Mouse (Mus musculus) gastrocnemius, postnatal 4 days (tissue): Measurements from ENCODE around the gene Scrt2. TPM values are rescaled to one million over a fixed set of nuclear protein-coding genes. Genes with fewer than 3 reads are reported as not detected.

Source experiments
- DNase-seq, 2 experiments: peaks; one replicate each; pipeline ENCODE4 v3.0.0; 2021 to 2022; ENCODE audit warnings: low spot score in 2 of 2, mixed read lengths in 2 of 2
- total RNA-seq, 2 experiments: library from RNA; stranded (reverse); gene quantifications; 2 replicates each; pipeline ENCODE4 v1.2.3; 2021

The Scrt2 gene
- total RNA-seq, 2 experiments from 2014 or later, result not detected

DNA sequence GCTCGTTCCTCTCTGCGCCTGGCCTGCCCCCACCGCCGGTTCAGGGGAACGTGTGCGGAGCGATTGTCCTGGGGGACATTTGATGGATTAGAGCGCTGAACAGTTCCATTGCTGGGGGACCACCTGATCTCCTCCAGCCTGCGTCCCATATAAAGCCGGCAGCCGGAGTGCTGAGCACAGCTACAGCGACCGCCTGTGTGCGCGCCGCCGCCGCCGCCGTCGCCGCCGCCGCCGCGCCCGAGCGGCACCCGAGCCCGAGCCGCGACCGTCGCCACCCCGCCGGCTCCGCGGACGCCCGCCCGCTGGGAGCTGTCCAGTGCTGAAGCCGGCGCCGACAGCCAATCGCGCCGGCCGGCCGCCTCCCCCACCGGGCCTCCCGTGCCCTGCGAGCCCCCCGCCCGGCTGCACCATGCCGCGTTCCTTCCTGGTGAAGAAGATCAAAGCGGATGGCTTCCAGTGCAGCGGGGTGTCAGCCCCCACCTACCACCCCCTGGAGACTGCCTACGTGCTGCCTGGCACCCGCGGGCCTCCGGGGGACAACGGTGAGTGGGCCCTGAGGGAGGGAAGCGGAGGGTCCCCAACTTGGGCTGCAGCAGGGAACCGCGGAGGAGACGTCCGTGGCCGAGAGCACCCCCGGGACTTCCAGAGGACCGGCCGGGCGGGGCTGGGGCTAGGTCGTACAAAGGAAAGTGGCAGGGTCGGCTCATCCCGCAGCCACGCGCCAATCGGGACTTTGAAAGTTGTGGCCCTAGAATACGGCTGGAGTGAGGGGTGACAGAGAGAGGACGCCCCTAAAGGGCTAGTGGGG is 516 bp downstream of the Scrt2 start:
- peak; percentile 74 to 87 for DNase-seq

DNA sequence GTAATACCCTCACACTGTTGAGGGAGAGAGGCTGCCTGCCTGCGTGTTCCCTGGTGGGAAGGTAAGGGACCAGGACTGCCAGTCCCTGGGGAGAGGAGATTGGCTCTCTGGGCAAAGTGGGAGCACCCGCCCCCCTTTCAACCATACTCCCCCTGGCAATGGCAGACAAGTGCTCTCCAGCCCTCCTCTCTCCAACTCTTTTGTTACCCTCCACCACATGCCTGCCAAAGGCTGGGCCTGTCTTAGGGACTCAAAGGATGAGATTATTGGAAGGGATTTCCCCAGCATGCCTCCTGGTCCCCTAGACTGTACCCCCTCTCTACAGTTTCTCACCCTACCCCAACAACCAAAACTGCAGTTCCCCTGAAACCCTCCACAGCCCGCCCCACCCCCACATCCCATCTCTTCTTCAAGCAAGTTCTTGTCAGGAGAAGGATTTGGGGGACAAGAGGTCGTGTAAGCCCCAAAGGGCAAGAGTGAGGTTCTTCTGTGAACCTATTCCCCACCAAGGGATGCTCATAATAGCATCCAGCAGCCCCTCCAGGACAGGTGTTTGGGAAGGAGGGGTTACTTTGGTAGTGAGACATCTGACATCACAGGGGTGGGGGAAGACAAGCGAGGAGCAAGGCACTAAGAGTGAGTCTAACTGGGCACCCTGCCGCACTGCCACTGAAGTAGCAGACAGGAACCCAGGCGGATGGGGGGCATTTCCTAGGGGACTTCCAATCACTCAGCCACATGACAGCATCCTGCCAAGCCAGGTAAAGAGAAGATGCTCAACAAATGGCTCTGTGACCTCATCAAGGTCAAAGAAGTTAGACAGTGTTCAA is 1.3 kb downstream of the Scrt2 start:
- DNase-seq, result no peak

DNA sequence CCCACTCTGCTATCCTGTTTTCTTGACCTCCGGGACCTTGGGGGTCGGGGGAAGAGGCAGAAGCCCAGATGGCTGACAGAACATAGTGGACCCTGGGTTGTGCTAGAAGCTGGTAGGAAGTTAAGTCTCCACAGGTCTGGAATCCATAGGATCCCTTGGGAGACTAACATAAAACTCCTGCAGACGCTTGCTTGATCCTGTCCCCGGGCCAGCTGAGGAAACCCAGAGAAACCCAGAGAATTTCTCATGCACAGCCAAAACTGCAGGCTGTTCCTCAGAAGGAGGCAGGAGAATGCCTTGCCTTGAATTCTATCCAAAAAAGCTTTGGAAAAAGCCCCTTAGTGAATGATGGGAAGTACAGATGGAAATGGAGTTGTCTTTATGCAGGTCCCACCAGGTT is 2.1 kb downstream of the Scrt2 start:
- DNase-seq, result no peak

DNA sequence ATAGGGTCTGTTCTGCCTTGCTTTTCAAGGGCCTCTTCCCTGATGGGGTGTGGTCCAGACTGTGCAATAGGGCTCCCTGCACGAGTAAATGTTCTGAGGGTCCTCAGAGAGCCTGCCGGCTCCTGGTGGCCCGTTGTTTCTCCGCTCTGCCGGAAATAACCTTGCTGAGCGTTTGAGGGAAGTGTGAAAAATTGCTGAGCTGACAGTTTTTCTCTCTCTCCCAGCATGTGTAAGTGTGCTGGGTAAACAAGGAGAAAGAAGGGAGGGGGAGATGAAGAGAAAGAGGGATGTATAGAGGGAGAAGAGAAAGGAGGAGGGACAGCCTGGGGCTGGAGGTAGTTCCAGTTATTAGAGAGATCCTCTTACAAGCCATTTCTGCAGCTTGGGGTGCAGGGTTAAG is 3.0 kb downstream of the Scrt2 start:
- no peak for DNase-seq

DNA sequence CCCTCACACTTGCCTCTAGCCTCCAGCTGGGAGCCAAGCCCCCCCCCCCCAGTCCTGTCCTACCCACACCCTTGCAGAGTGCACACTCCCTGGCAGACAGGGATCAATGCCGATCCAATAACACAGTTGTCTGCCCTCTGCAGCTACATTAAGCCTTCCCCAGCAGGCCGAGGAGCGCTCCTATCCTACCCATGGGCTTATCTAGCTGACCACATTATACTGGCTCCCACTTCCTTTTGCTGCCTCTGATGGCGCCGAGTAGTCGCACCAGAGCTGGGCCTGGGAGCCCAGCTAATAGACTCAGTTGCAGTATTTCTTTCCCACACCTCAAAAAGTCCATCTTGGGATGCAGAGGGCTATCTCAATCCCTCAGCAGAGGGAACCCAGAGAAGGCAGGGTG is 4.1 kb downstream of the Scrt2 start:
- no peak for DNase-seq

DNA sequence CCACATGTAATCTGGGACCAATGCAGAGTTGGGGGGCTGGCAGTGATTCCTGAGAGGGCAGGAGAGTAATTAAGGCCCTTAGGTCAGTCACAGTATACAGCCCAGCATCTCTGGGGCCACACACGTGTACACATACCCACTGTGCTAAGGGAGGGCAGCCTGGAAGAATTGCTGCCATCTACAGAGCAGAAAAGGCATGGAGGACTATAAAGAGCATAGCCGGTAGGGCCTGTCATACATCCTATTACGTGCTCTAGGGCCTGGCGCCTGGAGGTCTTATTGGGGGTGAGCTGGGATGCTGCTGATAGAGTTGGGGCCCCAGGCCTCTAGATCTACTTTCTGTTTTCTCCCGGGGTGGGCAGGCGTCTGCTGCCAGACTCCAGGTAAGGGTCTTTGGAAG is 5.1 kb downstream of the Scrt2 start:
- DNase-seq, result no peak

DNA sequence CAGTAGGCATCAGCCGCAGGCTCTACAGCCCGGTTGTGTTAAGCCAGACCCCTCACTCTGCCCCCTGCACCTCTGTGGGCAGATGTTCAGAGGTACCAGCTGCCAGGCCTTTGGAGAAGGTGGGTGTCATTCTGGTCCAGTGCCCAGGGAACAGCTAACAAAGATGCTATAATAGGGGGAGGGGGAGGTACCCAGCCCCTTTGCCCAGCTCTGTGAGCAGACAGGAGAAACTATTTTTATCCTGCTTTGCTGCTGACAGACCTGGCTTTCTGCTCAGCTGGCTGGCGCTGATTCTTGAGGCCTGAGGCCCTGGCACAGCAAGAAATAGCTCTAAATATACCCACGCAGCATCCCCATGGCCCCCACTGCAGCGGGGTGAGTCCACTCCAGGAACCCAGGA is 5.8 kb downstream of the Scrt2 start:
- DNase-seq, result no peak

DNA sequence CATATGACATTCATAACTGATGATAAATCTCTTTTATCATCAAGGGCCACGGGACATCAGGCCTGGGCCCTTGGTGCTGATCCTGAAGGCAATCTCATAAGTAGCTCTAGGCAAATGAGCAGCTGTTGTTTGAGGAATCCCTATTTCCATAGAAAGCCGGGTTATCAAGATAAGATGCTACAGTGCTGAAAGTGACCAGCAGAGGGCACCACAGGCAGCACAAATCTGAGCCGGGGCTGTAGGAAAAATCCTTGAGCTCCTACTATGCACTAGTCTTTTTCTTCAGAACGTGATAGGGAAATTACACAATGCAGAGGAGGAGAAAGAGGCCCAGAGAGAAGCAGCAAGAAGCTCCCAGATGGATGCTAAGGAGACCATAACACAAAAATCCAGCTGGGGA is 7.7 kb downstream of the Scrt2 start:
- DNase-seq, result peak in 1 of 2 experiments; percentile 49

DNA sequence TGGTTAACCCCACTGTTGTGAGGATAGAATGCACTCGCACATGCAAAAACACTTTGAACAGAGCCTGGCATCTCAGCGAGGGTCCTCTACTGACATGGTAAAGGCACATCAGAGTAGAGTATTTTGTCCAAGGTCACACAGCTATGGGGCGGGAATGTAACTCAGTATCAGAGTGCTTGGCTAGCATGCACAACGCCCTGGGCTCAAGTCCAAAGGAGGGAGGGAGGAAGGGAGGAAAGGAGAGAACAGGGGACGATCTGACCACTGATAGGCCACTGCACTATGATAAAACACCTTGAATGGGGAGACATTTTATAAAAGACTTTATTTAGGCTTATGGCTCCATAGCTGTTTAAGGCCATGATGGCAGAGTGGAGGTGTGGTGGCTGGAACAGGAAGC is 8.3 kb downstream of the Scrt2 start:
- DNase-seq, result no peak

DNA sequence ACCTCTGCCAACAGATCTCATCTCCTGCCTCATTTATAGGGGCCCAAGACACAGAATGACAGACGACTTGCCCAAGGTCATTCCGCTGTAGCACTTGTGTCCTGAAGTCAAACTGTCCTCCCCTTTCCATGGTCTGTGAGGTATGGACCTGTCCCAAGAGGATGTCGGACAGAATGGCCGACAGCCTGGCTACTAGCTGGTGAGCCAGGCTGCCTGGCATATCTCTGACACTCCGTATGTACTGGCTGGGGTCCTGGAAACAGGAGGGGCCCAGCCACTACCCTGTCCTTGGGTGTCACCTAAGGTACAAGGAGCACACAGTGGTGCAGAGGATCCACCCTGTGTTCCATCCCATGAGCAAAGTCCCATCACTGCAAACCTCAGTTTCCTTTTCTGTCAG is 9.2 kb downstream of the Scrt2 start:
- DNase-seq, result no peak

DNA sequence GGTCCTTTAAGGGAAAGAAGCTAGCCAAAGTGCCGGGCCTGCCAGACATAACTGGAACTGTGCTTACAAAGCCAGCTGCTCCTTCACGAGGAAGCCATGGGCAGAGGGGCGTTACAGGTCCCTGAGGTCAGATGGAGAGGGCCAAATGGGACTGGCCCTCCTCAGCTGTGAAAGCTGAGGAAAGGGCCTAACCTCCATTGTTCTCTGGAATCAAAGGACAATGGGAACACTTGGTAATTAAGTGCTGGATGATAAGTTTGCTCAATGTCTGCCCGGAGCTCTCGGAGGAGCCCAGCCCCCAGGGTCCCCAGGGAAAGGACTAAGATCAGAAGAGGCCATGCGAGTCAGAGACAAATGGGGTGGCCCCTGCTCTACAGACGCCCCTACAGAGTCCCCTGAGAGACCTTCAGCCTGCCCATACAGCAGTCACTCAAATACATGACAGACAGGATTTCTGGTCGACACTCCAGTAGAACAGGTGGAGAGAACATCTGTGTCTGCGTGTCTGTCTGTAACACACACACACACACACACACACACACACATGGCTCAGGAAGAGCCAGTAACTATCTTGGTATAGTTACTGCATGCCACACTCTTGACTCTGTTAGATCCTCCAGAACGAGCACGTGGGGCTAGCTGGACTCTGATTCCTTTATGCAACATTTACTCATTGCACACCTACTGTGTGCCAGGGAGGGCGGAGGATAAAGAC is 10.2 kb downstream of the Scrt2 start:
- DNase-seq, result no peak

DNA sequence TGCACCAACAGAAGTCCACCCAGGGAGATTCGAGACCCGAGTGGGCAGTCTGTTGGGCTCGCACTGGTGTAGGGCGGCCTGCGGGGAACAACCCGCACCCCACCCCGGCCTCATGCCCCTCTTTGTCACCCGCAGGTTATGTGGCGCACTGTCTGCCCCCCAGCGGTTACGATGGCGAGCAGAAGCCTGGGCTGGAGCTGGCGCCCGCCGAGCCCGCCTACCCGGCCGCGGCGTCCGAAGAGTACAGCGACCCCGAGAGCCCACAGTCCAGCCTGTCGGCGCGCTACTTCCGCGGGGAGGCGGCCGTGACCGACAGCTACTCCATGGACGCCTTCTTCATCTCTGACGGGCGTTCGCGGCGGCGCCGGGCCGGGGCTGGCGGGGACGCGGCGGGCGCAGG is 11.6 kb downstream of the Scrt2 start:
- no peak for DNase-seq

DNA sequence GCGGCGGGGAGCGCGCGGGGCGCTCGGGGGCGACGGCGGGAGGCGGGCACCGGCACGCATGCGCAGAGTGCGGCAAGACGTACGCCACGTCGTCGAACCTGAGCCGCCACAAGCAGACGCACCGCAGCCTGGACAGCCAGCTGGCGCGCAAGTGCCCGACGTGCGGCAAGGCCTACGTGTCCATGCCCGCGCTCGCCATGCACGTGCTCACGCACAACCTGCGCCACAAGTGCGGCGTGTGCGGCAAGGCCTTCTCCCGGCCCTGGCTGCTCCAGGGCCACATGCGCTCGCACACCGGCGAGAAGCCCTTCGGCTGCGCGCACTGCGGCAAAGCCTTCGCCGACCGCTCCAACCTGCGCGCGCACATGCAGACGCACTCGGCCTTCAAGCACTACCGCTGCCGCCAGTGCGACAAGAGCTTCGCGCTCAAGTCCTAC is 12.0 kb downstream of the Scrt2 start:
- no peak for DNase-seq

DNA sequence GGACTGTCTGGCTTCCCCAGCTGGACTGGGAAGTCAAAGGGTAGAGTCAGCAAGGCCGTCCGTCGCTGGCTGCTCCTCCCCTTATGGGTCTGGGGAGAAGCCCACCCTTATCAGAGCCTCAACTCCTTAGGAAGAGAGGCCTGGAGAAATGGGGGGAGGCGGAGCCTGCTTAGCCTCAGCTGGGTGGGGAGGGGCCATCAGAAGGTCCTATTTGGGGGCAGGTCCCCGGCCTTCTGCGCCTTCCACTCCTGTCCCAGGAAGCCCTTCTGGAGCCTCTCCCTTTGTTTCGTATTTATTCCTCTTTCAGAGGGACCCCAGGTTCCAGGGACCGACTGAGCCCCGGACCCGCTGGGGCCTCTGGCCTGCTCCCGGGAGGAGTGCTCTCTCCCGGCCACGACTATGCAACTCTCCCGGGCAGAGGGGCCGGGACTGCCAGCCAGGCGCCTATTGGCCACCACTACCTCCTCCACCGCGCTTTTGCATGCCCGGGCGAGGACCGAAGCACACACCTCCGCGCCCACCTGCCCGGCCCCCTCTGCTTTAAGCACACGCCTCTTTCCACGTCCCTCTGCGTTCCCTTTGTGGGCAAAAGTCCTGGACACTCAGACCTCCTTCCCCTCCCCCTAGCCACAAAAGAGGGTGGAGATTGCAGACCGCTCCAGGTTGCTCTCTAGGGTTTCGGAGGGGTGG is 13.7 kb downstream of the Scrt2 start:
- DNase-seq, result no peak

DNA sequence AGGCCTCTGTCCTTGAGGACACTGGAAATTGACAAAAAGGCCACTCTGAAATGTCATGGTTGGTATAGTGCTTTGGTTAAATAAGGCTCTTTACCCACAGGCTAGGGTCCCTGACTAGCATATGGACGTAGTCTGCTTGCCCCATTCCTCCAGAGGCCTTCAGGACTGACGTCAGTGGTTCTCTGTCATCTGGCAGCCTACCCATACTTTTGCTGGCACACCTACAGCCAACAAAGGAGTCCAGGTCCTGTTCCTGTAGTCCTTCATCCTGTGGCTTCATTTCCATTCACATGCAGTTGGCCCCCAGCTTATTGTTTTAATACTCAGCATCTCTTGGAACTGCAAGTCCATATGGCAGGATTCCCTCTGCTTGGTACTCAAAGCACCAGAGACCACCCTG is 15.6 kb downstream of the Scrt2 start:
- DNase-seq, result no peak

DNA sequence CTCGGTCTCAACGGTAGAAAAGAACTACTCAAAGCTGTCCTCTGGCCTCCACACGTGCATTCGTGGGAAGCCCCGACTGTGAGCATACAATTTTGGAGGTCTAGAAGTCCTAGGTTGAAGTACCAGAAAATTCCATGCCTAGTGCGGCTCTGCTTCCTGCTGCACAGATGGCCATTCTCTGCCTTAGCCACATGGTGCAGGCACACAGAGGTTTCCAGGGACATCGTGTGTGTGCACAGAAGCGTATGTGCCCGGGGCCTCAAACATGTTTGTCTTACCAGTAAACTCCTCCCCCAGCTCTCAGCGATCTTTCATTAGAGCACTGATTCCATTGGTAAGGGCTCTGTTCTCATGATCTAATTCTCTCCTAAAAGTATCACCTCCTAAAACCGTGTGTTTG is 16.6 kb downstream of the Scrt2 start:
- no peak for DNase-seq

DNA sequence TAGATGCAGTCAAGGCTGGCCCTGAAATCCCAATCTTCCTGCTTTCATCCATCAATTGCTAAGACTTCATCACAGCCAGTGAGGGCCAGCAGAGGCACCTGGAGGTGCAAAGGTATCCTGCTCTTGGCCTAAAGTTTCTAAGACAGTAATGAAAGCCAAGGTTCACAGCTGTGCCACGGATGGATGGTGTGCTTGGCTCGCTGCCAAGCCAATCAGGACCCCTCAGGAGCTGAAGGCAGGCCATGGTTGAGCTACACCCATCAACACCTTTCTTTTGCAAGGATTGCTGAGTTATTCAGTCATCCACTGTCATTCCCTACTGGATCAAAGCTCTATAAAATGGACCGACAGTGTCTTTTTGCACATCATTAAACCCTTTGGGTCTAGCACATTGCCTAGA is 18.2 kb downstream of the Scrt2 start:
- DNase-seq, result no peak

DNA sequence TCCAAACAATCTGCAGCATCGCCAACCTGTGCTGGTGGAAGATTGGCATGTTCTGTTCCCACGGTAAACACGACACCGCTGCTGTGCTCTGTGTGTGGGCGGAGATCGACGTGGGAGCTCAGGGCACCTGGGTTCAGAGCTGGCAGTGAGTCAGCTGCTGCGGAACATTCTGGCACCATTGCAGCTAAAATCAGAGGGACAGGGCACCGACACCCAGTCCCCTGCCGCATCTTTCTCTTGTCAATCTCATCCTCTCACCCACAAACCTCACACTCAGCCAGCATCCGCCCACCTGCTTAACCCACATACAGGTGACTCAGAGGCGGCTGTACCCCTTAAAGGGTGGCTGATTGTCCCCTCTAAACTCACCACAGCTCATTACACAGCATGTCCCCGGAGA is 20.4 kb downstream of the Scrt2 start:
- DNase-seq, result no peak

DNA sequence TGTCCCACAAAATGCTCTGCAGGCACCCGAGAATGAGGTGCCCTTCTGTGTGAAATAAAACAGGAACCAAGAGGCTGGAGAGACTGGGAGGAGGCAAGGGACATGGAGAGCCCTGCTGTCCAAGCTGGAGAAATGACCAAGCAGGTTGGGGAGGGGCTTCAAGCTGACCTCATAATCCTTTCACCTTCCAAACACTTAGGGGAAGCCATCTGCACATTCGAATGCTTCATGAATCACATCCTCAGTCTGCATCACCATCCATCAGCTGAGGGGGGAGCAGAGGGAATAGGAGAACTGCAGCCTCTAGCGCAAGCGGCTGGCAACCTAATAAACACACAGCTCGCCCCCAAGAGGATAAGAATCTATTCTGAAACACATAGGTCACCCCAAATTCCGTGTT is 21.0 kb downstream of the Scrt2 start:
- no peak for DNase-seq

DNA sequence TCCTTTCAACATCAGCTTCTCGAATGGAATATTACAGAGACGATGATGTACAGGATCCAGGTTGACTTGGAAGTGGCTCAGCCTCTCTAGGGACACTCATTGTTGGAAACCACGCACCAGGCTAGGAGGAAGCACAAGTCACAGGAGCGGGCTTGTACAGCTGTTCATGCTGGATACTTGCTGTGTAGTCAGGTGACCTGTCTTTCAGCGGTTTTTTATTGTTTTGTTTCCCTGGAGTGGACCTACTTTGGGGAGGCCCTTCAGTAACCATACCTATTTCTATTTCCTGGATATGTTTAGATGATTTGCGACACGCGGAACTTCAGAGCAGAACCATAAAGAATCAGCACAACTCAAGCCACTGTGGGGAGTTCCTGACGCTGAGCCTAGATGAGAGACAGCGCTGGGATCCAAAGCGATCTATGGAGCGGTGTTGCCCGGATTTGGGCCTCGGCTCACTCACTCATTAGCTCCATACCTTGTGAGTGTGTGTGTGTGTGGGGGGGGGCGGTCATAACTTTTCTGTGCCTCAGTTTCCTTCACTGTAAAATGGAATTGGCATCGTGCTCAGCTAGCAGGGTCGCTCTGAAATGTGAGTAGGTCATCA is 23.5 kb downstream of the Scrt2 start:
- DNase-seq, result no peak
